Mouse (Mus musculus): ENCODE results near the gene Lypd5.

The Lypd5 gene

DNA sequence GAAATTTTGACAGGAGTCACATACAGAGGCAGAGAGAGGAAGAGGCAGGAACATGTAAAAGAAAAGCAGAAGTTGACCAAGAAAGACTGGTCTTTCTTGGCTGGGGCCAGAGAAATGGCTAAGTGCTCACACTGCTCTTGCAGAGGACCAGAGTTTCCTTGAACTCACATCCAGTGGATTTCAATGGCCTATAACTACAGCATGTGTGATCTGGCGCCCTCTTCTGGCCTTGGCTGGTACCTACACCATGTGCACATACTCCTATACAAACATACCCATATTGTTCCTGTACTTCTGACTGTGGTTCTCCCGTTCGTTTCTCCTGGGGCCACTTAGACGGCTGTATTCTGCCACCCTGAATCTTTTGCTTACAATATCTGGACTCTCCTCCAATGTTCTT, 12.0 kb downstream of the Lypd5 start:
- no peak for DNase-seq

DNA sequence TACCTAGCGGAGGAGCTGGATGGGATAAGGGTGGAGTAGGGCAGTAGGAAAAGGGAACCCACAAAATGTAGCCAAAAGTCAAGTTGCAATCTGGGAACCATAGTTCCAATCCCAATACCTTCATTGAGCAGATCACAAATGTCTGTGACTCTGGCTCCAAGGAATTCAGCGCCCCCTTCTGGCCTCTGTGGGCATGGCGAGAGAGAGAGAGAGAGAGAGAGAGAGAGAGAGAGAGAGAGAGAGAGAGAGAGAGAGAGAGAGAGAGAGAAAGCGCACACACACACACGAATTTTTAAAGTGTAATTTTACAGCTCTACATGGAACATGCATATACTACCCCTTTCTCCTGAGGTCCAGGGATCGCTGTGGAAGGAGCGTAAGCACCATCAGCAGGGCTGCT, 14.2 kb downstream of the Lypd5 start:
- peak; percentile 62 to 67 for DNase-seq

DNA sequence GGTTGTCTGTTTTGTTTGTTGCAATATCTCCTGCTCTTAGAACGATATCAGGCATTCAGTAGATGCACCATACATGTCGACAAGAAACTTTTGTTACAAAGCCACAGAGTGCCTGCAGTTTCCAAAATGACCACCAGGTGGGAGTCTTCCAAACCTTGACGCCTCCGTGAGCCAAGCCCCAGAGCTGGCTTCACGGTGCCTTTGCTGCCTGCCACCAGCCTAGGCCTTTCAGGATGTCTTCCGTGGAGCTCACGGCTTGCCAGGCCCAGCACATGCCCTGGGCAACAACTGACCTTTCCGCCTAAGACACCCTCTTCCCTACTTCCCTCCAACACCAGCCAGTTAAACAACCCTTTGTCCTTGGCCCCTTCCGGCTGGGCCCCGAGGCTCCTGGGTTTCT, 15.8 kb downstream of the Lypd5 start:
- peak; percentile 90 for DNase-seq

DNA sequence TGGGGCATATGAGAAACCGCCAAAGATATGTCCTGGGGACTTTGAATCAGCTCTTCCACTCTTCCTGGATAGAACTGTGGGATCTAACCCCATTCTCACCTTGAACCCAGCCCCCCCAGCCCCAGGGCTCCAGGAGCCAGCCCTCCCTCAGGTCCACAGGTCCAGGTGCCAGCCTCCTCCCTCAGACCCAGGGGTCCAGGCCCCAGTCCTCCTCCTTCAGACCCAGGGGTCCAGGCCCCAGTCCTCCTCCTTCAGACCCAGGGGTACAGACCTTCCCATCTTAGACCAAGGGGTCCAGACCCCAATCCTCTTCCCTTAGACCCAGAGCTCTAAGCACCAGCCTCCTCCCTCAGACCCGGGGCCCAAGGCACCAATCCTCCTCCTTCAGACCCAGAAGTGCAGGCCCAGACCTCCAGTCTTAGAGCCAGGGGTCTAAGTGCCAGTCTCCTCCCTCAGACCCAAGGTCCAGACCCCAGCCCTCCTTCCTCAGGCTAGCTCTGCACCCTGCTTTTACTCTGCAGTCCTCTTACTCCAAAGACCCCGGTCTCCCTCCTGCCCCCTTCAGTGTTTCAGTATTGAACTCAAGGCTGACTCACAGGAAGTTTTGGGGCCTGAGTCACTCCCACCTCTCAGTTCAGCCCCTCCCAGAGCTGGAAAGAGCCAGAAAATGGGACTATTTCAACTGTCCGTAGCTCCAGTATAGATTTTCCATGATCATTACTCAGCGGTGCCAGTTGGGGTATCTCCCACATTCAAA, 16.4 kb downstream of the Lypd5 start:
- no peak for DNase-seq

DNA sequence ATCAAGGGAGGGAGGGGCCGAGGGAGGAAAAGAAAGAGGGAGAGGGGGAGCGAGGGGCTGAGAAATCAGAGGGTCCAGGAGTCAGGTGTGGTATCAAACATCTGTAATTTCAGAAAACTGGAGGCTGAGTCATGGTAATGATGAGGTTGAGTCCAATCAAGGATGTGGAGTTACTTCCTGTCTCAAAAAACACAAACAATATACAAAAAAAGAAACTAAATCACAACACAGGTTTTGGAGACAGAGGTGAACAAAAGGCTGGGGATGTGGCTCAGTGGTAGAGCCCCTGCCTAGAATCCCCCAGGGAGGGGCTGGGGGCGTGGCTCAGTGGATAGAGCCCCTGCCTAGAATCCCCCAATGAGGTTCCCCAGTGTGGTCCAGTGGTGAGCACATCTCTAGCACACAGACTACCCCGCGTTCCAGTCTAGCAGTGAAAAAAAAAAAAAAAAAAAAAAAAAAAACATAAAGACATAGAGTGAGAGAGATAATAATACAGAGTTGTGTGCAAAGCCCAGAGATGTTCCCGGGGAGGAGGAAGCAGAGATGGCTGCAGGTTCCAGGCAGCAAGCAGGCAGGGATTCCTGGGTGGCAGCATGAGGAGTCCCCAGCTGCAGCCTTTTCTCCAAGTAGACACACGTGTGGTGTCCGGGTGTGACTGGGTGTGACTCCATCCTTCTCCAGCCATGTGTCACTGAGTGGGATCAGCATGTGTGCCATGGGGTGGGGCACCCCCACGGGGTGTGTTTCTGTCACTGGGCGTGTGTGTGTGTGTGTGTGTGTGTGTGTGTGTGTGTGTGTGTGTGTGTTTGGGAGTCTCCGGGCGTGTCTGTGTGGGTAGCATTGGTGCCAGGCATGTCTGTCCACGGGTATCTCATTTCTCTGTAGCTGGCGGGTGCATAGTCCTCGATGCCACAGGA, 18.0 kb downstream of the Lypd5 start:
- DNase-seq: no peak

DNA sequence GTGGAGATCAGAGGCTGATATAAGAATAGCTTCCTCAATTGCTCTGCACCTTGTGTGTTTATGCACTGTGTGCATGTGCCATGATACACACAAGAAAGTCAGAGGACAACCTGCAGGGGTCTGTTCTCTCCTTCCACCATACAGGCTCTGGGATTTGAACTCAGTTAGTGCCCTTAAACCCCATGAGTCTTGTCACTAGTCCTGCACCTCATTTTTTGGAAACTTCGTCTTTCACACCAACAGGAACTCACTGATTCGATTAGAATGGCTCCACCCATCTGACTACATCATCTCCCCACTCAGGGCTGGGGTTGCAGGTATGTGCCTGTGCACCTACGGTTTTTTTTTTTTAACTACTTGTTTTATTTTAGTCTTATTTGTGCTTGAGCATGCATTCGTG, 19.2 kb downstream of the Lypd5 start:
- DNase-seq: no peak

DNA sequence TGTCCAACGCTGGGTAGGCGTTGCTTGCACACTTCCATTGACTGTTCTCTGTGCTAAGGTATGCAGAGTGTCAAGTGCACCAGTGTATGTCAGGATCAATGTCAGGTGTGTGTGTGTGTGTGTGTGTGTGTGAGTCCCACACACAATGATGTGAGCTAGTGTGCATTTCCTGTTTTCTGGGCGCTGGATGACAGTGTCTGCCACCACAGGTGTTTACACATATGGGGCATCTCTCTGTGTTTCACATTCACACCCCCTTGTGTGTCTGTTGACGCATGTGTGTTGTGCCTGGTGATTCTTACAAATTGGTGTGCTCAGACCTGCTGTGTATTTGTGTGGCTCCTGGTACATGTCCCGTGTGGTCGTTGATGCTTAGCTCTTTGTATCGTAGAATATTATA, 19.9 kb downstream of the Lypd5 start:
- DNase-seq: no peak

DNA sequence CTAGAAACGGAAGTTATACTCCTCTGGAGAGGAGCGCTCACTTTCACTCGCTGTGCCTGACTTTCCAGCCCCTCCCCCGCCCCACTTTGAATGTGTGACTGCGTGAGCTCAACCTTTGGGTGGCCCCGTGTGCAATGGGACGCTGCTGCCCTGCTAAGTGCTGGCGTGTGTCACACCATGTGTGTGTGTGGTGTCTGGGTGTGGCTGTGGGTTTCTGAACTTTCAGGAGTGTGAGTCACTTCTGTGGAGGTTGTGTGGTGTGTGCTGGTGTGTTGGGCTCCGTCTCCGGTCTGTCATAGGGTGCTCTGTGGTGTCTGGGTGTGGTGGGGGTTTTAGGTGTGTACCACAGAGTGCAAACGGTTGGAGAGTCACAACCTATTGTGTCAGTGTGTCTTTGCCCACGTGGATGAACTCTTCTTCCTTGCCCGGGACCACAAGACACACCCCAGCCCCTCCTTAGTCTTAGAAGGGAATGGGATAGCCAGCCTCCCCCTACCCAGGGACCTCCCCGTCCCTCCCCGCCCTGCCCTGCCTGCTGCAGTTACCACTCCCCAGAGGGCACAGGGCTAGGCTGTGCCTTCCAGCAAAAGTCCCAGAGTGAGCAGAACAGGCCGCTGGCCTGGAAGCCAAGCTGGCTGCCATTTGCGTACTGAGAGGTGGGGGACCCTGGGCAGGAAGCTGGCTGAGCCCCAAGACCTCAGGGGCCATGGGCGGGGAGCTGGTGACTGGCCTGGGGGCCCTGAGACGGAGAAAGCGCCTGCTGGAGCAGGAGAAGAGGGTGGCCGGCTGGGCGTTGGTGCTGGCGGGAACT, 20.9 kb downstream of the Lypd5 start, which contains the start of gene Kcnn4:
TSS of gene Kcnn4 (plus strand) at position 533 of the 811 bp plus-strand sequence.
- DNase-seq: no peak

DNA sequence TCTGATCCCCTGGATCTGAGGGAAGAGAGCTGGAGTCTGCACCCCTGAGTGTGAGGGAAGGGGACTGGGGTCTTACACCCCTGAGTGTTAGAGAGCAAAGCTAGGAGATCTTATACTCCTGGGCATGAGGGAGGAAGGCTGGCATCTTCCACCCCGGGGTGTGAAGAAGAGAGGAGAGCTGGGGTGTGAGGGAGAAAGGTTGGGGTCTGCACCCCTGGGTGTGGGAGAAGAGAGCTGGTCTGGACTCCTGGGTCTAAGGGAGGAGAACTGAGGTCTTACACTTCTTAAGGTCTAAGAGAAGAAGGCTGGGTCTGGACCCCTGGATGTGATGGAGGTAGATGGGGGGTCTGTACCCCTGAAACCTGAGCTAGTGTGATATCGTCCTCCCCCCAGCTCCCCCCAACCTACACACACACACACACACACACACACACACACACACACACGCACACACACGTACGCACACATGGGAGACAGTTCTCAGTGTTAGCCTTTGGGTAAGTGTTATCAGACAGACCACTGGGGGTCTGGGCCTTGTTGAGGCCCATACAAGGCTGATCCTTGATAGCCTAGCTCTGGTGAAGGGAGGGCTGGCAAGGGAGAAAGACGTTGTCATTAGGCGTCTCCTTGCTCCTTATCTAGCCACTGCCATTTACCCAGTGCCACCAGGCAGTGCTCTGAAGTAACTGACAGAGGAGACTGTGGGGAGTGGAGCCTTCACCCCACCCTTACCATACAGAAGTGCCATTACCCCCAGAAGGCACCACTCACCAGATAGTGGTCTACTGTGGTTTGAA, 22.2 kb downstream of the Lypd5 start:
- DNase-seq: no peak

DNA sequence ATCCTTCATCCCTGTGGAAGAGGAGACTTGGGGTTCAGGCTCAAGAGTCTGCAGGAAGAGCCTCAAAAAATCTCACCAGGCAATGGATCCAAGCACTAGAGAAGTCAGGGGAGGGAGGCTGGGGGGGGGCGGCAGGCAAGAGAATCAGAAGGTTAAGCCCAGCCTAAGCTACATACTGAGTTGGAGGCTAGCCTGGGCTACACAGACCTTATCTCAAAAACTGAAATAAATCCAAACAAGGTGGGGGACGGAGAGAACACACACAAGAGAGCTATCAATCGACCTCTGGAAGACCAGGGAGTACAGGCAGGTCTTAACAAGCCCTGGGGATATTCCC, 22.8 kb downstream of the Lypd5 start:
- DNase-seq: no peak

DNA sequence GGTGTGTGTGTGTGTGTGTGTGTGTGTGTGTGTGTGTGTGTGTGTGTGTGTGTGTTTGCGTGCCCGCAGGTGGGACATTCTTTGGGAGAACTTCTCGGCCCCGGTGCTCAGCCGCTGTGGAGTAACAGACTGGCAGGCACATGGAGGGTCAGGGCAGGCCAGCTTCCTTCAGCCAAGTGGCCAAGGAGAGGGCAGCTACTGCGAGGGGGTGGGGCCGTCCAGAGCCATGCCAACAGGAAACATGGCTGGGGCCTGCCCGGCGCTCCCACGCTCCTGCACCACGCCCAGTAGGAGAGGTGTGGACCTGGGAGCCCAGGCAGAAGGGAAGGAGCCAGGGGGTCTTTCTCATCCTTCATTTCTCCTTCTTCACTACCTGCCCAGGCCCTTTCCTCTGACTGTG, 23.3 kb downstream of the Lypd5 start:
- peak; percentile 32 to 53 for DNase-seq

DNA sequence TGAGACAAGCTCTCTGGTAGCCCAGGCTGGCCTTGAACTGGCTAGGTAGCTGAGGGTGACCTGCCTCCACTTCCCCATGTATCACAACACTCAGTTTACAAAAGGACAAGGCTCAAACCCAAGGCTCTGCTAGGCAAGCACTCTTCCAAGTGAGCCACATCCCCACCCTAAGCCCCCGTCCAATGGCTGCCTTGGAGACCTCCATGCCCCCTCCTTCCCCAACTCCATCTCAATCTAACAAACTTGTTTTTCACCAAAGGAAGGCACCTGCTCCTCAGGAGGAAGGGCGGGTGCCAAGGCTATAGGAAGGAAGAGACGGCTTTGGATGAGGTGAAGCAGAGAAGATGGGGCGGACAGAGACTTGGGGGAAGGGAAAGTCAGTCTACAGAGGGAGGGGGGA, 23.8 kb downstream of the Lypd5 start:
- DNase-seq: no peak

DNA sequence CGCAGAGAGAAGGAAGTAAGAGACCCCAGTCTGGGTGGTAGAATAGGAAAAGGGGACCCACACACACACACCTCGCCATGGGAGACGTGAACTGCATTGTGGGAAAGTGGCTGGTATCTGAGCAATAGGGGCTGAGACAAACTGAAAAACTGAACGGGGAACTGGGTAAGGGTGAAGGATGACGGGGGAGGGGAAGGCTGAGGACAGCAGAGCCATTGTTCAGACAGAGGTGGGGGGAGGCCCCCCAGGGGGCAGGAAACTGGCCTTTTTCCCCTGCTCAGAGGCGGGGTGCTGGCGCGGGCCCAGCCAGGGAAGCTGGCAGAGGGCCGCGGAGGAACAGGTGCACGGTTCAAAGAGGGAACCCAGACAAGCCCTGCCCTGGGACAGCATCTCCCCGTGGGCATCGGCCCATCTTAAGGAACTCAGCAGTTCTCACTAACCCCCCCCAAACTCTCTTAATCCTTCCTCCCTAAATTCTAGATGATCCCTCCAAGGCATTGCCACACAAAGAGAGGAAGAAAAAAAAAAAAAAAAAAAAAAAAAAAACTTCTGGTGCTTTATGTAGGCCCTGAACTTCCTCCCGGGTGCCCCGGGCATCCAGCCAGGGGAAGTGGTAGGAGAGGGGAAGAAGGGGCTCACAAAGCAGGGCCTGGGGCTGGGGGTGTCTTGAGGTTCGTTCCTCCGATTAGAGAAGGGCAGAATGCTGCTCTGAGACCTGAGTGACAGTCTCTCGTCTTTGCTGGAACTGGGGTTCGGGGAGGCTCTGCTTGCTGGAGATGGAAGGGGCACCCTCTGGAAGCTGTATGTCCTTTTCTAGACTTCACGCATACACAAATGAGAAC, 24.8 kb downstream of the Lypd5 start:
- DNase-seq: peak; percentile 52 to 61

DNA sequence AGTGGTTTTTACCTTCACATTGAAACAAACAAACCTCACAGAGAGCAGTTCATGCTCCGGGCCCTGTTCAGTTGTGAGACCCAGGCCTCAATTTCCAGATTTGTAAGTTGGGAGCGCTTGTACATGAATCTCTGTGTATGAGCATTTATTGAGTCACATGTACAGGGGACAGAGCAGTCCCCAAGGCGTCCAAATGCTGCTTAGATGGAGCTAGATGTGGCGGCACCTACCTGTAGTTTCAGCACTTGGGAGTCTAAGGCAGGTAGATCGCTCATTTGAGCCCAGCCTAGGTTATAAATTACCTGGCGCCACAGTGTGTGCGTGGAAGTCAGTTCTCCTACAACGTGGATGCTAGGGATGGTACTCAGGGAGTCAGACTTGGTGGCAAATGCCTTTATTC, 27.5 kb downstream of the Lypd5 start:
- DNase-seq: no peak

DNA sequence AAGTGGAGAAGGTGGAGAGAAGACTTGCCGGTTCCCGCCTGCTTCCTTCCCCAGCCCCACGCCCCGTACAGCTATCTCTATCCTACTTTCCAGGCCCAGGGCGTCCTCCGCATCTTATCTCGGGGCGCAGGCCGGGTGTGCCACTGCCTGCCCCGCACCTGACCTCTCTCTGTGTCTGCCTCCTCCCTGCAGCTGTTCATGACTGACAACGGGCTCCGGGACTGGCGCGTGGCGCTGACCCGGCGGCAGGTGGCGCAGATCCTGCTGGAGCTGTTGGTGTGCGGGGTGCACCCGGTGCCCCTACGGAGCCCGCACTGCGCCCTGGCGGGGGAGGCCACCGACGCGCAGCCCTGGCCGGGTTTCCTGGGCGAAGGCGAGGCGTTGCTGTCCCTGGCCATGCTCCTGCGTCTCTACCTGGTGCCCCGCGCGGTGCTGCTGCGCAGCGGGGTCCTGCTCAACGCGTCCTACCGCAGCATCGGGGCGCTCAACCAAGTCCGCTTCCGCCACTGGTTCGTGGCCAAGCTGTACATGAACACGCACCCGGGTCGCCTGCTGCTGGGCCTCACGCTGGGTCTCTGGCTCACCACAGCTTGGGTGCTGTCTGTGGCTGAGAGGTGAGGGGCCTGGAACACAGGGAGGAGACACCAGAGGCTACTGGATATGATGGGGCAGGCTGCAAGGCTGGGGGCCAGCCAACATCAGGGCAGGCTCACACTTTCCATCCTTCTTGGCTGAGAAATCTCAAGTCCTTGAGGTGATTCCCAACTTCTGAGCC, 28.3 kb downstream of the Lypd5 start:
- peak; percentile 58 to 68 for DNase-seq

DNA sequence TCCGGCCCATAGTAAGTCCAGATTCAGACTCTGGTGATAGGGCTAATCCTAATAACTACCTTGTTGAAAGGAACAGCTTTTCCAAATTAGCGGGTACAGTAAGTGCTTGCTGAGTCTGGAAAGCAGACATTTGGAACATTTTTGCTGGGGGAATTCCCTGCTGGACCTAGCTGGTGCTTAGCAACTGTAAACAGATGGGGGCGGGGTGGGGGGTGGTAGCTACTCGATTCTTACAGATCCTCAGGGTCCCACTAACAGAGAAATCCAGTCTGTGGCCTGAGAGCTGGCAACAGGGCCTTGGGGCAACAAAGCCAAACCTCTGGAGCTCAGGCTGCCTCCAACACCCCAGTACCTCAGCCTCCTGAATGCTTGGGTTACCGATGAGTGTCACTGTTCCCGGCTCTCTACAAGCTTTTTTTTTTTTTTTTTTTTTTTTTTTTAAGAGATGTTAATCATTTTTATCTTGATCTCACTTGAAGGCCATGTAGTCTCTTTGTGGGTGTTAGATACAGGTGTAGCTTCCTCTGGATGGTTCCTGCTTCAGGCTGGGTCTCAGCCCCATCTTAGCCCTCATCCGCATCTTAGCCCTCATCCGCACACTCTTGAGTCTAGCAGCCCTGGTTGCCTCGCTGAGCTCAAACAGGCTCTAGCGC, 29.2 kb downstream of the Lypd5 start:
- no peak for DNase-seq

DNA sequence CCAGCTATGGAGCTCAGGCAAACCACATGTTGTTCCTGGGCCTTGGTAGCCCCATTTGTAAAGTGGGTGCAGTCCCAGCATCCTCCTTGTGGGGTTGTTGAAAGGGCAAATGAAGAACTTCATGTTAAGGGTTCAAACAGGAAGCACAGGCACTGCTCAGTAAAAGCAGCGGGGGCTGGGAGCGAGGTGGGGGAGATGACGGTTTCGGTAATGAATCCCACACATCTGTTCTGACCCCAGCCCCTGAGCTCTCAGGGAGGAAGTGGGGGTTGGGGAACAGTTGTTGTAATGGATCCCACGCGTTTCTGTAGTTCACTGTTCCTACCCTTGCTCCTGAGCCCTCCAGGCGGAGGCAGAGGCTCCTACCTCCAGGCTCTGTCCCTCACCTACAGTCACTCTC, 30.9 kb downstream of the Lypd5 start:
- peak in 1 of 2 experiments; percentile 14 for DNase-seq

DNA sequence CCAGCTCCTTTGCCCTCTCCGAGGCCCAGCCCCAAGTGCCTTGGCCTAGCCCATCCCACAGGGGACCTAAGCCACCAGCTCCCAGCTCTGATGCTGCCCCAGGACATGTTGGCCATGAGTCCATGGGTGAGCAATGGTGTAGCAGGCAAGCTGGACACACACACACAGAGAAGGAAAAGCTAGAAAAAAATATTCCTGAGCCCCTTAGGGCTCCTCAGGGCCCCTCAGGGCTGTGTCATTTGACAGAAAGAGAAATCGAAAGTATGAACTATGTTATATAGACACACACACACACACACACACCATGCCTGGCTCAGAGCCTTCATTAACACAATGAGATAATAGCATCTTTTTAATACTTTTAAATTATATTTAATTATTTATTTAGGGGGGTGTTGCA, 31.4 kb downstream of the Lypd5 start:
- DNase-seq: no peak

DNA sequence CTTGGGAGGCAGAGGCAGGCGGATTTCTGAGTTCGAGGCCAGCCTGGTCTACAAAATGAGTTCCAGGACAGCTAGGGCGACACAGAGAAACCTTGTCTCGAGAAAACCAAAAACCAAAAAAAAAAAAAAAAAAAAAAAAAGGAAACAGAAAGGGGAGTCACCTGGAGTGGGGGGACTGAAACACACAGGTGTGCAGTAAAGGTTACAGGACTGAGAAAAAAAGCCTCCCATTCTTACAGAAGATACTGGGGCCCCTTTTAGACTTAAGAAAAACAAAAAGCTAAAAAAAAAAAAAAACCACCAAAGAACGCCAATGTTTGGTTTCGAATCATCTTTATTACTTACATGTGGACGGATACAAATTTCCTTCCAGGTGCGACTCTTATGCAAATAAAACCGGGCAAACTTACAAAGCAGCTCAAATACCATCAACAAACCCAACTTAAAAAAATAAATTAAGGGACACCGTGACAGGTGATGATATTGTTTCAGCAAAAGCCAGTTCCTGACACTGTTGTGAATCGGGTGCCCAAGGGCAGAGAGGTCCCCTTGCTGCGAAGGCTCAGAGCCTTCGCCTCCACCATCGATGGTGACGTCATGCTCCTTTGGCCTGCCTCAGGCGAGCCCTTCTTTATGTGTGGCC, 33.9 kb downstream of the Lypd5 start:
- no peak for DNase-seq

DNA sequence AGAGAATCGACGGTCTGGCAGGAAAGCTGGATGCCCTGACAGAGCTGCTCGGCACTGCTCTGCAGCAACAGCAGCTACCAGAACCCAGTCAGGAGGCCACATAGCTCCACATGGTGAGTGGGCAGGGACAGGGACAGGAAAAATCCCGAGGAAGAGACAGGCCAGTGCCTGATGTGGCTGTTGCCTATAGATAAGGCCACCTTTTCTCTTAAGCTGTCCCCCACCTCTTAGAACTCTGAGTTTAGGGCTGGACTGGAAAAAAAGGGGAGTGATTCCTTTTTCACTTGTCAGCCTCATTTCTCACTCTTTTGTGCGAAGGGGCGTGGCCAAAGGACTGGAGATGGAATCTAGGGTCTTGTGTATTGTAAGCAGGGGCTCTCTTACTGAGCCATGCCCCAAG, 35.1 kb downstream of the Lypd5 start:
- DNase-seq: no peak

All from kidney, postnatal 4 days (tissue).